10 mouse cellular contexts compared by ENCODE assay signal in the genomic region with DNA sequence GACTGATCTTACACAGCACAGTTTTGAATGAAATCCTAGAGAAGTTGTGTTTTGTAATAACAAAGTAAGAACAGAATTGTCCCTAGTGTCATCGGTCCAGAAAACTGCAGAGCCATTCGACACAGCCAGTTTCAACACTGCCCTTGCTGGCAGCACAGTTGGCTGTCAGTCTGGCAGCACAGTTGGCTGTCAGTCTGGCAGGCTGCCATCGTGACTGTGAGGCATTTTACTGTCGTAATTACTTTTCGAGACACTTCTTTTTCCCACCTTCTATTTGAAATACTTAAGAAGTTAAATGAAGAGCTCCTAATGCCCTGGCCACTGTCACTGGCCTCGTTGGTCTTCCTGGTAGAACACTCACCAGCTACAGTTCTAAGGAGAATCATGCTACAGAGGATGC. TPM values are rescaled to one million over a fixed set of nuclear protein-coding genes. Genes with fewer than 3 reads are reported as not detected.
DNase-seq lines count a peak whose midpoint lies in the region; ATAC-seq lines count a peak whose summit lies in the region.
"Had no signal": no experiment of that assay in that cellular context is flagged by ENCODE, and none has a peak within 500 bp of the region (broad histone marks: within the 10 kb centered on the region; RNA-seq: fewer than 3 reads in every experiment).

No protein-coding gene starts in this region.

- DNase-seq in kidney, adult 8-10 months, result peak; percentile 8 to 11
- DNase-seq in adrenal gland, adult 2 months, result peak; percentile 75
- DNase-seq in gastrocnemius, adult 18-20 months (ENCODE audit: low spot score), result peak; percentile 38
- peak; percentile 65 to 71 for DNase-seq in layer of hippocampus, postnatal 10 days (ENCODE audit: low spot score in 2 of 2)
- DNase-seq in skeletal muscle tissue, adult 2 months (ENCODE audit: low read depth, low spot score), result peak; percentile 36
- no peak for DNase-seq in forebrain, embryonic 10.5 days (ENCODE audit: extremely low spot score, low spot score)

- H3K36me3 ChIP-seq in kidney, embryonic 15.5 days, result no peaks in the 10 kb centered on the region
- H3K36me3 ChIP-seq in forebrain, embryonic 16.5 days (ENCODE audit: control insufficient read depth, insufficient read depth), result no peaks in the 10 kb centered on the region
- H3K36me3 ChIP-seq in forebrain, embryonic 10.5 days (replicated peaks), result no peaks in the 10 kb centered on the region
- H3K36me3 ChIP-seq: embryonic facial prominence, embryonic 13.5 days had no signal

- no peaks in the 10 kb centered on the region for H3K27me3 ChIP-seq in kidney, embryonic 15.5 days
- no peaks in the 10 kb centered on the region for H3K27me3 ChIP-seq in forebrain, embryonic 16.5 days (replicated peaks; ENCODE audit: control insufficient read depth, insufficient read depth, low read length)
- H3K27me3 ChIP-seq in forebrain, embryonic 10.5 days (ENCODE audit: poor library complexity, severe bottlenecking), result no peaks in the 10 kb centered on the region
- H3K27me3 ChIP-seq: embryonic facial prominence, embryonic 13.5 days had no signal

- no peak overlapping the region for H3K9ac ChIP-seq in kidney, embryonic 15.5 days
- no peak overlapping the region for H3K9ac ChIP-seq in forebrain, embryonic 16.5 days (replicated peaks; ENCODE audit: low read depth, low read length)
- H3K9ac ChIP-seq: embryonic facial prominence, embryonic 13.5 days had no signal

- no peak overlapping the region for H3K4me2 ChIP-seq in kidney, embryonic 15.5 days
- H3K4me2 ChIP-seq in forebrain, embryonic 16.5 days (ENCODE audit: low read length), result no peak overlapping the region
- H3K4me2 ChIP-seq: embryonic facial prominence, embryonic 13.5 days had no signal

- H3K27ac ChIP-seq in kidney, embryonic 15.5 days, result no peak overlapping the region
- H3K27ac ChIP-seq in forebrain, embryonic 16.5 days (ENCODE audit: low read length), result no peak overlapping the region
- no peak overlapping the region for H3K27ac ChIP-seq in forebrain, embryonic 10.5 days
- H3K27ac ChIP-seq: embryonic facial prominence, embryonic 13.5 days had no signal

- no peaks in the 10 kb centered on the region for H3K4me1 ChIP-seq in kidney, embryonic 15.5 days
- peaks cover 5% of the 10 kb centered on the region for H3K4me1 ChIP-seq in forebrain, embryonic 16.5 days (replicated peaks; ENCODE audit: control insufficient read depth, insufficient read depth, low read length)
- no peaks in the 10 kb centered on the region for H3K4me1 ChIP-seq in forebrain, embryonic 10.5 days
- H3K4me1 ChIP-seq: embryonic facial prominence, embryonic 13.5 days had no signal

- 67% methylated on average over 6 of the region's 6 CpGs for WGBS in kidney, embryonic 15.5 days
- 25% methylated on average over 6 of the region's 6 CpGs for WGBS in forebrain, embryonic 16.5 days
- WGBS in forebrain, embryonic 10.5 days, result 86% methylated on average over 6 of the region's 6 CpGs

- ATAC-seq in kidney, embryonic 15.5 days (replicated peaks; ENCODE audit: low FRiP score), result no peak
- no peak for ATAC-seq in forebrain, embryonic 16.5 days

- no peak overlapping the region for H3K4me3 ChIP-seq in kidney, embryonic 15.5 days (replicated peaks)
- no peak overlapping the region for H3K4me3 ChIP-seq in forebrain, embryonic 16.5 days (replicated peaks; ENCODE audit: low read length)
- no peak overlapping the region for H3K4me3 ChIP-seq in forebrain, embryonic 10.5 days
- H3K4me3 ChIP-seq: embryonic facial prominence, embryonic 13.5 days had no signal

- H3K9me3 ChIP-seq in kidney, embryonic 15.5 days (replicated peaks), result no peaks in the 10 kb centered on the region
- no peaks in the 10 kb centered on the region for H3K9me3 ChIP-seq in forebrain, embryonic 16.5 days (ENCODE audit: control insufficient read depth, low read length)
- H3K9me3 ChIP-seq in forebrain, embryonic 10.5 days, result no peaks in the 10 kb centered on the region
- H3K9me3 ChIP-seq: embryonic facial prominence, embryonic 13.5 days had no signal

RNA-seq across cellular contexts. Expression of a gene that starts 22.9 kb away (rescaled TPM):
- polyA plus RNA-seq in kidney, embryonic 15.5 days (2015; fragmentation: Nextera tagmentation; extraction: Ambion mirVana), result not detected in 2 replicates
- not detected for total RNA-seq in adrenal gland, adult 2 months (2021)
- polyA plus RNA-seq in adrenal gland, adult 2 months (2012; rRNA removed), result not detected in 2 replicates
- not detected for total RNA-seq in gastrocnemius, adult 18-20 months (2021)
- not detected for total RNA-seq in layer of hippocampus, postnatal 10 days (2021)
- polyA plus RNA-seq in forebrain, embryonic 16.5 days (2015; fragmentation: Nextera tagmentation; extraction: Ambion mirVana), result not detected in 2 replicates
- not detected in 2 replicates for polyA plus RNA-seq in forebrain, embryonic 10.5 days (2016; fragmentation: Nextera tagmentation; extraction: Ambion mirVana)
- polyA plus RNA-seq: embryonic facial prominence, embryonic 13.5 days; intestine, embryonic 14.5 days had no signal

RNA-seq across cellular contexts. Expression of a gene that starts 50.3 kb away (rescaled TPM):
- 18.8 and 19.7 TPM in 2 replicates for polyA plus RNA-seq in kidney, embryonic 15.5 days (2015; fragmentation: Nextera tagmentation; extraction: Ambion mirVana)
- total RNA-seq in adrenal gland, adult 2 months (2021), result 10 to 100 TPM; 19.5 to 32.0 TPM
- polyA plus RNA-seq in adrenal gland, adult 2 months (2012; rRNA removed), result 5.0 and 6.5 TPM in 2 replicates
- total RNA-seq in gastrocnemius, adult 18-20 months (2021), result 10 to 100 TPM; 22.0 to 24.7 TPM
- 1 to 10 TPM; 9.3 to 9.9 TPM for total RNA-seq in layer of hippocampus, postnatal 10 days (2021)
- 12.3 and 15.5 TPM in 2 replicates for polyA plus RNA-seq in forebrain, embryonic 16.5 days (2015; fragmentation: Nextera tagmentation; extraction: Ambion mirVana)
- 21.5 and 27.2 TPM in 2 replicates for polyA plus RNA-seq in forebrain, embryonic 10.5 days (2016; fragmentation: Nextera tagmentation; extraction: Ambion mirVana)
